ENCODE assay signal across 20 mouse cellular contexts in genomic region chr15:10759440-10759839, GRCm38 (mm10). TPM values are rescaled to one million over a fixed set of nuclear protein-coding genes. Genes with fewer than 3 reads are reported as not detected.
A peak's percentile ranks its signal among the peaks of the same experiment; 100 is the strongest.
DNase-seq lines count a peak whose midpoint lies in the region; ATAC-seq and TF ChIP-seq lines count a peak whose summit lies in the region.
"Had no signal": no experiment of that assay in that cellular context is flagged by ENCODE, and none has a peak within 500 bp of the region (broad histone marks: within the 10 kb centered on the region; RNA-seq: fewer than 3 reads in every experiment).

No protein-coding gene starts in this region.

- 84% methylated on average over 4 of the region's 4 CpGs for WGBS in liver, embryonic 11.5 days
- 70% methylated on average over 4 of the region's 4 CpGs for WGBS in liver, embryonic 12.5 days (ENCODE audit: insufficient replicate concordance)
- 92% methylated on average over 4 of the region's 4 CpGs for WGBS in midbrain, embryonic 11.5 days
- 95% methylated on average over 4 of the region's 4 CpGs for WGBS in midbrain, postnatal 0 days

- no peak for ATAC-seq in liver, embryonic 11.5 days (replicated peaks; ENCODE audit: low FRiP score)
- no peak for ATAC-seq in liver, embryonic 12.5 days
- ATAC-seq in midbrain, embryonic 11.5 days (ENCODE audit: low FRiP score): no peak
- no peak for ATAC-seq in midbrain, postnatal 0 days (ENCODE audit: low FRiP score)
- ATAC-seq: forebrain, embryonic 13.5 days; forebrain, embryonic 15.5 days; forebrain, postnatal 0 days had no signal

- H3K4me2 ChIP-seq in liver, embryonic 11.5 days: no peak overlapping the region
- H3K4me2 ChIP-seq in liver, embryonic 12.5 days: no peak overlapping the region
- H3K4me2 ChIP-seq in midbrain, embryonic 11.5 days: no peak overlapping the region
- H3K4me2 ChIP-seq in midbrain, postnatal 0 days (ENCODE audit: low read depth, low read length, poor library complexity, severe bottlenecking): no peak overlapping the region
- H3K4me2 ChIP-seq in myocyte (ENCODE audit: low read depth): peak overlapping the region; percentile 82
- H3K4me2 ChIP-seq: embryonic facial prominence, embryonic 13.5 days; embryonic facial prominence, embryonic 15.5 days; forebrain, embryonic 13.5 days; forebrain, embryonic 15.5 days had no signal

- no peaks in the 10 kb centered on the region for H3K36me3 ChIP-seq in liver, embryonic 11.5 days (ENCODE audit: control insufficient read depth, insufficient read depth, low read length)
- H3K36me3 ChIP-seq in liver, embryonic 12.5 days: no peaks in the 10 kb centered on the region
- H3K36me3 ChIP-seq in midbrain, embryonic 11.5 days (ENCODE audit: control insufficient read depth, insufficient read depth, low read length): no peaks in the 10 kb centered on the region
- no peaks in the 10 kb centered on the region for H3K36me3 ChIP-seq in midbrain, postnatal 0 days (ENCODE audit: insufficient read depth, low read length)
- no peaks in the 10 kb centered on the region for H3K36me3 ChIP-seq in myocyte (ENCODE audit: control insufficient read depth, insufficient read depth)
- H3K36me3 ChIP-seq: embryonic facial prominence, embryonic 13.5 days; embryonic facial prominence, embryonic 15.5 days; forebrain, embryonic 15.5 days had no signal

- H3K27ac ChIP-seq in liver, embryonic 11.5 days (ENCODE audit: low read depth, low read length): no peak overlapping the region
- no peak overlapping the region for H3K27ac ChIP-seq in liver, embryonic 12.5 days
- no peak overlapping the region for H3K27ac ChIP-seq in midbrain, embryonic 11.5 days (ENCODE audit: low read depth, low read length)
- H3K27ac ChIP-seq in midbrain, postnatal 0 days (ENCODE audit: low read depth, low read length): no peak overlapping the region
- H3K27ac ChIP-seq: embryonic facial prominence, embryonic 13.5 days; embryonic facial prominence, embryonic 15.5 days; forebrain, embryonic 13.5 days; forebrain, embryonic 15.5 days had no signal

- no peak overlapping the region for H3K9ac ChIP-seq in liver, embryonic 11.5 days (ENCODE audit: low read depth, low read length)
- no peak overlapping the region for H3K9ac ChIP-seq in liver, embryonic 12.5 days
- H3K9ac ChIP-seq in midbrain, embryonic 11.5 days (ENCODE audit: low read length): no peak overlapping the region
- no peak overlapping the region for H3K9ac ChIP-seq in midbrain, postnatal 0 days (replicated peaks; ENCODE audit: low read length, poor library complexity, severe bottlenecking)
- H3K9ac ChIP-seq: embryonic facial prominence, embryonic 13.5 days; embryonic facial prominence, embryonic 15.5 days; forebrain, embryonic 13.5 days; forebrain, embryonic 15.5 days; forebrain, postnatal 0 days had no signal

- TF ChIP-seq CTCF in midbrain, postnatal 0 days (IDR thresholded peaks at IDR 0.05): no peak

- H3K79me2 ChIP-seq in myocyte (ENCODE audit: control insufficient read depth, insufficient read depth): no peaks in the 10 kb centered on the region

- H3K4me3 ChIP-seq in liver, embryonic 11.5 days (ENCODE audit: low read depth, low read length): no peak overlapping the region
- H3K4me3 ChIP-seq in liver, embryonic 12.5 days: no peak overlapping the region
- H3K4me3 ChIP-seq in midbrain, embryonic 11.5 days (ENCODE audit: low read depth, low read length): no peak overlapping the region
- no peak overlapping the region for H3K4me3 ChIP-seq in midbrain, postnatal 0 days (ENCODE audit: low read depth, low read length)
- H3K4me3 ChIP-seq in myocyte: no peak overlapping the region
- H3K4me3 ChIP-seq: embryonic facial prominence, embryonic 13.5 days; embryonic facial prominence, embryonic 15.5 days; forebrain, embryonic 13.5 days; forebrain, embryonic 15.5 days had no signal

- H3K27me3 ChIP-seq in liver, embryonic 11.5 days (replicated peaks; ENCODE audit: control insufficient read depth, insufficient read depth, low read length): no peaks in the 10 kb centered on the region
- no peaks in the 10 kb centered on the region for H3K27me3 ChIP-seq in liver, embryonic 12.5 days (replicated peaks)
- H3K27me3 ChIP-seq in midbrain, embryonic 11.5 days (ENCODE audit: control insufficient read depth, insufficient read depth, low read length): no peaks in the 10 kb centered on the region
- no peaks in the 10 kb centered on the region for H3K27me3 ChIP-seq in midbrain, postnatal 0 days (ENCODE audit: insufficient read depth, low read length)
- H3K27me3 ChIP-seq in myocyte (ENCODE audit: control insufficient read depth, insufficient read depth, insufficient read length): no peaks in the 10 kb centered on the region
- H3K27me3 ChIP-seq: embryonic facial prominence, embryonic 13.5 days; embryonic facial prominence, embryonic 15.5 days; forebrain, embryonic 13.5 days; forebrain, embryonic 15.5 days had no signal

- no peak overlapping the region for H3ac ChIP-seq in myocyte (ENCODE audit: control insufficient read depth, insufficient read length)

- no peak for TF ChIP-seq POLR2A in myocyte (IDR thresholded peaks at IDR 0.05; ENCODE audit: insufficient read length, low read depth)

- peak; percentile 24 for DNase-seq in liver, embryonic 11.5 days (ENCODE audit: low spot score)
- DNase-seq in midbrain, embryonic 11.5 days (ENCODE audit: low spot score, missing footprints): peak; percentile 54
- no peak for DNase-seq in midbrain, postnatal 0 days (ENCODE audit: low spot score)
- DNase-seq in ovary, postnatal 36 days (ENCODE audit: low spot score): no peak
- DNase-seq: adrenal gland, postnatal 10 days; adrenal gland, postnatal 25 days; cerebellum, adult 11 months; cerebellum, adult 18-20 months; cerebellum, adult 8-10 months; cerebellum, adult 9-11 months; cerebellum, postnatal 36 days; embryo, embryonic 11 days; forebrain, postnatal 0 days had no signal

- H3K9me3 ChIP-seq in liver, embryonic 11.5 days (ENCODE audit: control insufficient read depth, low read length): no peaks in the 10 kb centered on the region
- no peaks in the 10 kb centered on the region for H3K9me3 ChIP-seq in liver, embryonic 12.5 days (replicated peaks)
- H3K9me3 ChIP-seq in midbrain, embryonic 11.5 days (ENCODE audit: control insufficient read depth, low read length): no peaks in the 10 kb centered on the region
- no peaks in the 10 kb centered on the region for H3K9me3 ChIP-seq in midbrain, postnatal 0 days (ENCODE audit: low read length)
- H3K9me3 ChIP-seq: embryonic facial prominence, embryonic 13.5 days; embryonic facial prominence, embryonic 15.5 days; forebrain, embryonic 13.5 days; forebrain, embryonic 15.5 days had no signal

- H3K4me1 ChIP-seq in liver, embryonic 11.5 days (replicated peaks; ENCODE audit: control insufficient read depth, insufficient read depth, low read length): no peaks in the 10 kb centered on the region; the same call in 1 of the 2 replicates
- no peaks in the 10 kb centered on the region for H3K4me1 ChIP-seq in liver, embryonic 12.5 days
- H3K4me1 ChIP-seq in midbrain, embryonic 11.5 days (ENCODE audit: control insufficient read depth, insufficient read depth, low read length): no peaks in the 10 kb centered on the region
- no peaks in the 10 kb centered on the region for H3K4me1 ChIP-seq in midbrain, postnatal 0 days (ENCODE audit: insufficient read depth, low read length)
- H3K4me1 ChIP-seq: embryonic facial prominence, embryonic 15.5 days; forebrain, embryonic 13.5 days; forebrain, embryonic 15.5 days had no signal

TF ChIP-seq in myocyte, 11 proteins besides CTCF, POLR2A, EP300 and RAD21:
- TF ChIP-seq SRF (IDR thresholded peaks at IDR 0.05; ENCODE audit: control insufficient read depth, insufficient read length, low read depth) (no peak), CEBPB (IDR thresholded peaks at IDR 0.05; ENCODE audit: insufficient read depth, poor library complexity, severe bottlenecking) (no peak), TCF12 (IDR thresholded peaks at IDR 0.05; ENCODE audit: insufficient read depth, poor library complexity, severe bottlenecking) (no peak), MAX (IDR thresholded peaks at IDR 0.05; ENCODE audit: low read depth) (no peak), TCF3 (IDR thresholded peaks at IDR 0.05; ENCODE audit: insufficient read length, low read depth) (no peak), POLR2AphosphoS2 (IDR thresholded peaks at IDR 0.05; ENCODE audit: insufficient read length, low read depth) (no peak), USF1 (IDR thresholded peaks at IDR 0.05; ENCODE audit: low read depth) (no peak), MYOD1 (IDR thresholded peaks at IDR 0.05; ENCODE audit: control insufficient read depth in 1 of 3, insufficient read length in 2 of 3, low read depth in 2 of 3) (no peak), E2F4 (IDR thresholded peaks at IDR 0.05; ENCODE audit: insufficient read depth) (no peak), REST (IDR thresholded peaks at IDR 0.05; ENCODE audit: insufficient read depth, insufficient read length) (no peak), MYOG (IDR thresholded peaks at IDR 0.05; ENCODE audit: control insufficient read depth in 1 of 3, insufficient read depth in 1 of 3, insufficient read length in 2 of 3, low read depth in 2 of 3) (no peak)
TF ChIP-seq in myocyte: peak in this region for 0.

RNA-seq across cellular contexts. Expression of gene Rai14, which starts 45.0 kb away (rescaled TPM):
- 19.6 and 20.2 TPM in 2 replicates for polyA plus RNA-seq in liver, embryonic 11.5 days (2014; fragmentation: Nextera tagmentation; extraction: Ambion mirVana)
- polyA plus RNA-seq in liver, embryonic 12.5 days (2016; fragmentation: Nextera tagmentation; extraction: Ambion mirVana): 9.2 and 9.7 TPM in 2 replicates
- 74.7 and 80.6 TPM in 2 replicates for polyA plus RNA-seq in midbrain, embryonic 11.5 days (2014; fragmentation: Nextera tagmentation; extraction: Ambion mirVana)
- total RNA-seq in midbrain, postnatal 0 days (2014; rRNA removed): 9.0 TPM in 2 replicates
- 2.7 and 4.3 TPM in 2 replicates for polyA plus RNA-seq in midbrain, postnatal 0 days (2015; fragmentation: Nextera tagmentation; extraction: Ambion mirVana)
- 27.4 TPM for polyA plus RNA-seq in myocyte (2012; fragmentation: generic; extraction: Trizol)
- total RNA-seq: MEL had no signal

Comparison
In these comparisons a context has a peak if more than half of its experiments do, and no peak if none do; other contexts are left out.
1. DNase-seq: peak in liver, embryonic 11.5 days (single experiment) and midbrain, embryonic 11.5 days (single experiment); none in midbrain, postnatal 0 days (single experiment) and ovary, postnatal 36 days (single experiment).